Mouse (Mus musculus) small intestine, adult 2 months (tissue): Measurements from ENCODE around the gene App.

Source experiments
- CTCF ChIP-seq: fragments of 200-500 bp; IDR thresholded peaks from 2 replicates; pipeline ENCODE4 v1.5.1; 2012; ENCODE audit warnings: low read depth, mild to moderate bottlenecking, control low read depth, inconsistent platforms, low read length, moderate library complexity, mixed read lengths; ENCODE audit not compliant: insufficient replicate concordance, insufficient read length; ENCODE audit errors: extremely low read depth
- POLR2A ChIP-seq: fragments of 200-500 bp; IDR thresholded peaks from 2 replicates; pipeline ENCODE4 v1.6.1; 2012; ENCODE audit warnings: low read depth, mild to moderate bottlenecking, control low read depth, inconsistent platforms, low read length, moderate library complexity

DNA sequence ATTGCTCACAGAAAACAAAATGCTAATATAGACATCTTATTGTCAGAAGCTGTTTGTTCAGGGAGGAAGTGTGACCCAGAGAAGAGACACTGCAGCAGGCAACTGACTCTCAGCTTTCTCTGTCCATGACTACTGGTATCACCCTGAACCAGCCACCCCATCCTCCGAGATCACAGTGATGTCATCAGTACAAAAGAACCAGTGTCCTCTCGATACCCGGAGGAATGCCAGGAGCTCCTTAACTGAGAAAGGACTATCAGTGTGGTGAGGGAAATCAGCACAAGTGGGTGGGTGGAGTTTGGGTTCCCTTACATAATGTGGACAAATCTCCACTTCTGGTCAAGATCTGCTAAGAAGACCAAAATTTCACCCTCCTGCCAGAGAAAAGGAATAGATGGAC is 150.5 kb downstream of the App start:
- TF ChIP-seq CTCF = no peak
- TF ChIP-seq POLR2A = no peak
